Mouse (Mus musculus) liver, adult 2 months (tissue): ENCODE results near the gene Ldhal6b.

ENCODE experiments used
- CTCF ChIP-seq: fragments of 200-500 bp; IDR thresholded peaks from 2 replicates; pipeline ENCODE4 v1.5.1; 2011; ENCODE audit warnings: low read depth, low read length, control low read depth
- POLR2A ChIP-seq: fragments of 200-500 bp; IDR thresholded peaks from 2 replicates; pipeline ENCODE4 v1.6.1; 2011; ENCODE audit warnings: low read length, control low read depth; ENCODE audit not compliant: insufficient read depth; ENCODE audit errors: extremely low read depth

DNA sequence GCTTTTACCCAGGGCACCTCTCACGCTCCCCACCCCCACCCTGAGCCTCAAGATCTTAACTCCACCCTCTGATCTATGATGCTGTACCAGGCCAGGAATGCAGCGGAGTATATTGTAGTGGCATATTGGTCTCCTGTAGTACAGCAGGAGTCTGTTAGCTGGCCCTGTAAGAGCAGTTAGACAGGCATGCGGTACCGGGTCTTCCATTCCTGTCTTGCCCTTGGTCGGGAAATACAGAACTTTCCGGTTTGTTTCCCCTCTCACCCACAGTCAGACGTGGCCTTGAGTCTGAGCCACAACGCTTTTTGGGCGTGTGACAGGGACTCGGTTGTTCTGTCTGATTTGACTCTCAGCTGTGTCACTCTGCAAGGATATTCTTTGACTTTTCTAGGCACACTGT is 17.3 kb downstream of the Ldhal6b start:
- TF ChIP-seq POLR2A (no peak), CTCF (no peak)
